Comparison of ENCODE assay signal across 17 mouse cellular contexts in the genomic region with DNA sequence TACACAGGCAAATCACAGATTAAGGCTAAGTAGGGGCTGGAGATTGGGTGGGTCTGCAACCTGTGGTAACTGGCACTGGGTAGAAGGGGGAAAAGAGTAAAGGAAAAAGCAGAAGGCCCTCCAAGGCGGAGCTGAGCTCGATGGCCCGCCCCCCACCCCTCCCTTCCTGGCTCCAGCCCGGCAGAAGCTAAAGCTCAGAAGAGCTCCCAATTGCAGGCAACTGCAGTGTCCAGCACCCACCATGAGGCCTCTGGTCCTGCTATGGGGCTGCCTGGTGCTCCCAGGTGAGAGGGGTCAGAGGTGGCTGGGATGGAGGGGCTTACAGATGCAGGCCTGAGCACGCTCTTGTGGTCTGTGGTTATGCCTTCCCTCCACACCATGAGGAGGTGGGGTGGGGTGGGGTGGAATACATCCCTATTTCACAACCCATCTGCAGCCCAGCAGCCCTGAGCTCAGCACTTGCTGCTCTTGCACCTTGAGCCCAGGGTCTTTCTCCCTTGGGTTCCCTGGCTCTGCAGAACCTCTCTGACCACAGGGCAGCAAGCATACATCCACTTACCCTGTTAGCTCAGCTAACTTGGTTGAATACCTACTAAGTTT. TPM values are rescaled to one million over a fixed set of nuclear protein-coding genes. Genes with fewer than 3 reads are reported as not detected.
DNase-seq lines count a peak whose midpoint lies in the region; ATAC-seq and TF ChIP-seq lines count a peak whose summit lies in the region.
"Had no signal": no experiment of that assay in that cellular context is flagged by ENCODE, and none has a peak within 500 bp of the region (broad histone marks: within the 10 kb centered on the region; RNA-seq: fewer than 3 reads in every experiment).

A gene (plus strand): TSS at position 160 of the 600 bp plus-strand sequence.

- H3K4me3 ChIP-seq in kidney, embryonic 16.5 days (ENCODE audit: low read length): no peak within 1 kb of the TSS
- no peak within 1 kb of the TSS for H3K4me3 ChIP-seq in kidney, embryonic 14.5 days (ENCODE audit: low read length)
- H3K4me3 ChIP-seq in gastrocnemius, adult 2 months: peak within 1 kb of the TSS; percentile 69
- H3K4me3 ChIP-seq in lung, postnatal 0 days (ENCODE audit: low read depth, low read length): no peak within 1 kb of the TSS
- H3K4me3 ChIP-seq: forebrain, embryonic 12.5 days; limb, embryonic 15.5 days; neural tube, embryonic 12.5 days had no signal

- TF ChIP-seq CTCF in gastrocnemius, adult 2 months (IDR thresholded peaks at IDR 0.05): no peak
- no peak for TF ChIP-seq CTCF in lung, postnatal 0 days (IDR thresholded peaks at IDR 0.05)

- no peak within 1 kb of the TSS for H3K27ac ChIP-seq in kidney, embryonic 16.5 days (ENCODE audit: low read length)
- no peak within 1 kb of the TSS for H3K27ac ChIP-seq in kidney, embryonic 14.5 days (ENCODE audit: low read depth, low read length)
- H3K27ac ChIP-seq in gastrocnemius, adult 2 months: peak within 1 kb of the TSS; percentile 85
- H3K27ac ChIP-seq in lung, postnatal 0 days (ENCODE audit: low read length): no peak within 1 kb of the TSS
- H3K27ac ChIP-seq: forebrain, embryonic 12.5 days; limb, embryonic 15.5 days; macrophage; neural tube, embryonic 12.5 days had no signal

- H3K27me3 ChIP-seq in kidney, embryonic 16.5 days (ENCODE audit: insufficient read depth, low read length): no peaks in the 10 kb centered on the region
- H3K27me3 ChIP-seq in kidney, embryonic 14.5 days (ENCODE audit: control insufficient read depth, insufficient read depth, low read length): no peaks in the 10 kb centered on the region; the same call in 1 of the 2 replicates
- no peaks in the 10 kb centered on the region for H3K27me3 ChIP-seq in lung, postnatal 0 days (replicated peaks; ENCODE audit: insufficient read depth, low read length)
- H3K27me3 ChIP-seq: limb, embryonic 15.5 days; neural tube, embryonic 12.5 days had no signal

- H3K9me3 ChIP-seq in kidney, embryonic 16.5 days (ENCODE audit: low read length): peaks cover 11% of the 10 kb centered on the region; the same call in 1 of the 2 replicates
- H3K9me3 ChIP-seq in kidney, embryonic 14.5 days (ENCODE audit: control insufficient read depth, low read length): peaks cover 13% of the 10 kb centered on the region
- no peaks in the 10 kb centered on the region for H3K9me3 ChIP-seq in lung, postnatal 0 days (ENCODE audit: low read length)
- H3K9me3 ChIP-seq: limb, embryonic 15.5 days had no signal

- 0 out of 2 replicates have a peak, but pooled peaks have one; percentile 16 for ATAC-seq in kidney, embryonic 16.5 days (ENCODE audit: low FRiP score, low TSS enrichment)
- ATAC-seq in kidney, embryonic 14.5 days (ENCODE audit: low FRiP score, low TSS enrichment): no peak
- no peak for ATAC-seq in lung, postnatal 0 days
- ATAC-seq in frontal cortex, adult (ENCODE audit: low TSS enrichment): no peak

- H3K4me1 ChIP-seq in kidney, embryonic 16.5 days (ENCODE audit: insufficient read depth, low read length): peaks cover 4% of the 10 kb centered on the region; the same call in 1 of the 2 replicates
- peaks cover 5% of the 10 kb centered on the region; the same call in 1 of the 2 replicates for H3K4me1 ChIP-seq in kidney, embryonic 14.5 days (ENCODE audit: control insufficient read depth, insufficient read depth, low read length)
- H3K4me1 ChIP-seq in lung, postnatal 0 days (ENCODE audit: insufficient read depth, low read depth, low read length): no peaks in the 10 kb centered on the region
- H3K4me1 ChIP-seq: forebrain, embryonic 12.5 days; neural tube, embryonic 12.5 days had no signal

- H3K9ac ChIP-seq in kidney, embryonic 16.5 days (replicated peaks; ENCODE audit: low read length): no peak within 1 kb of the TSS
- H3K9ac ChIP-seq in kidney, embryonic 14.5 days (ENCODE audit: low read depth, low read length): no peak within 1 kb of the TSS
- no peak within 1 kb of the TSS for H3K9ac ChIP-seq in lung, postnatal 0 days (replicated peaks; ENCODE audit: low read depth)
- H3K9ac ChIP-seq: forebrain, embryonic 12.5 days; limb, embryonic 15.5 days; neural tube, embryonic 12.5 days had no signal

- H3K4me2 ChIP-seq in kidney, embryonic 16.5 days (replicated peaks; ENCODE audit: low read depth, low read length): no peak within 1 kb of the TSS
- no peak within 1 kb of the TSS for H3K4me2 ChIP-seq in kidney, embryonic 14.5 days (replicated peaks; ENCODE audit: low read depth, low read length)
- no peak within 1 kb of the TSS for H3K4me2 ChIP-seq in lung, postnatal 0 days (replicated peaks; ENCODE audit: low read depth, low read length)
- H3K4me2 ChIP-seq: forebrain, embryonic 12.5 days; neural tube, embryonic 12.5 days had no signal

- intact Hi-C loops in gastrocnemius, adult 2 months (cut with DNase I): no loop called here
- intact Hi-C loops in heart, postnatal 14 days (cut with DNase I): no loop called here

- TF ChIP-seq EP300 in lung, postnatal 0 days (IDR thresholded peaks at IDR 0.05): no peak

- H3K36me3 ChIP-seq in kidney, embryonic 16.5 days (ENCODE audit: insufficient read depth, low read length): no peaks in the 10 kb centered on the region
- H3K36me3 ChIP-seq in kidney, embryonic 14.5 days (ENCODE audit: control insufficient read depth, insufficient read depth, low read length): no peaks in the 10 kb centered on the region
- H3K36me3 ChIP-seq in lung, postnatal 0 days (ENCODE audit: insufficient read depth, low read length): no peaks in the 10 kb centered on the region
- H3K36me3 ChIP-seq: forebrain, embryonic 12.5 days; limb, embryonic 15.5 days; neural tube, embryonic 12.5 days had no signal

- 68% methylated on average over 4 of the region's 5 CpGs for WGBS in kidney, embryonic 16.5 days
- WGBS in kidney, embryonic 14.5 days: 58% methylated on average over 5 of the region's 5 CpGs
- WGBS in lung, postnatal 0 days: 54% methylated on average over 5 of the region's 5 CpGs

- no peak for DNase-seq in adrenal gland, adult 8-10 months
- peak; percentile 43 for DNase-seq in gastrocnemius, adult 2 months
- DNase-seq in heart, postnatal 14 days: peak; percentile 34 to 52
- DNase-seq in lung, postnatal 0 days (ENCODE audit: low spot score): no peak
- DNase-seq in frontal cortex, postnatal 36 days (ENCODE audit: low spot score in 2 of 2): no peak
- DNase-seq: cerebellum, postnatal 36 days; kidney, adult 9 months; spleen, adult 18-20 months; thymus, postnatal 14 days had no signal

RNA-seq across cellular contexts. Expression of the gene that starts here (rescaled TPM):
- 1.3 and 1.8 TPM in 2 replicates for polyA plus RNA-seq in kidney, embryonic 16.5 days (2015; fragmentation: Nextera tagmentation; extraction: Ambion mirVana)
- polyA plus RNA-seq in kidney, embryonic 14.5 days (2014; fragmentation: Nextera tagmentation; extraction: Ambion mirVana): 0.38 and 0.43 TPM in 2 replicates
- total RNA-seq in adrenal gland, adult 8-10 months (2022): 10 to 100 TPM; 40.5 to 84.1 (median 56.3) TPM
- 10 to 100 TPM; 17.6 to 18.9 TPM for total RNA-seq in gastrocnemius, adult 2 months (2021)
- total RNA-seq in heart, postnatal 14 days (2021): 10 to 100 TPM; 61.8 to 69.1 TPM
- polyA plus RNA-seq in lung, postnatal 0 days (2015; fragmentation: Nextera tagmentation; extraction: Ambion mirVana): 2.1 and 2.4 TPM in 2 replicates
- total RNA-seq: CH12.LX had no signal

Comparison
In these comparisons a context has a peak if more than half of its experiments do, and no peak if none do; other contexts are left out.
1. DNase-seq: peak in gastrocnemius, adult 2 months (single experiment) and heart, postnatal 14 days (2 of 2); none in adrenal gland, adult 8-10 months (single experiment), lung, postnatal 0 days (single experiment) and frontal cortex, postnatal 36 days (0 of 2).